Mouse (Mus musculus): ENCODE results near the gene Krt6a. TPM values are rescaled to one million over a fixed set of nuclear protein-coding genes. Genes with fewer than 3 reads are reported as not detected.
A peak's percentile ranks its signal among the peaks of the same experiment; 100 is the strongest.
"Not testable (repeated sequence)": the region's sequence is repeated elsewhere in the genome, so short reads cannot be mapped to it uniquely, and the experiment has no call there.

Gene Krt6a
- polyA plus RNA-seq, 1 experiment = not detected

GRCm38 (mm10) chr15:101712720-101713119 is 18.6 kb upstream of the Krt6a start, which contains the start of gene Krt5:
Gene Krt5, minus strand, starts transcription at chr15:101712898.
- peaks cover 14% of the 10 kb centered on the region for H3K4me1 ChIP-seq (ENCODE audit: control insufficient read depth, insufficient read depth, low read length)
- 80% methylated on average over 13 of the region's 13 CpGs for WGBS
- H3K27me3 ChIP-seq (ENCODE audit: control insufficient read depth, insufficient read depth, low read length) = no peaks in the 10 kb centered on the region; the same call in 1 of the 2 replicates
- no peak for TF ChIP-seq POLR2A (IDR thresholded peaks at IDR 0.05; ENCODE audit: borderline replicate concordance, insufficient read depth, low read length)
- no peak for TF ChIP-seq CTCF (IDR thresholded peaks at IDR 0.05; ENCODE audit: borderline replicate concordance, insufficient read depth, low read depth, low read length)
- no peak for DNase-seq
- no peak within 1 kb of the TSS for H3K27ac ChIP-seq (ENCODE audit: insufficient read depth, low read length)
- H3K4me3 ChIP-seq (replicated peaks; ENCODE audit: insufficient read depth, low read depth, low read length) = no peak within 1 kb of the TSS

DNA sequence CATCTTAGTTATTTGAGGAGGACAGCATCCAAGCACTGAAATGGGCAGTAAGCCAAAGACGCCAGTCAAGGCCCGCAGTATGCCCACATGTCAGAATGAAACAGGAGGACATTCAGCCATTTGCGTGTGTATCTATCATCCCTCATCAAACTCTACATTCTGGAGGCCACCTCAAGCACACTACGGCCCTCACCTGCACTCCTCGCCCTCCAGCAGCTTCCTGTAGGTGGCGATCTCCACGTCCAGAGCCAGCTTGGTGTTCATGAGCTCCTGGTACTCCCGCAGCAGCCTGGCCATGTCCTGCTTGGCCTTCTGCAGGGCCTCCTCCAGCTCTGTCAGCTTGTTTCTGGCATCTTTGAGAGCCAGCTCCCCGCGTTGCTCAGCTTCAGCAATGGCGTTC is 14.6 kb upstream of the Krt6a start:
- no peaks in the 10 kb centered on the region; the same call in 1 of the 2 replicates for H3K27me3 ChIP-seq (ENCODE audit: control insufficient read depth, insufficient read depth, low read length)
- DNase-seq = peak in 1 of 2 experiments; percentile 12
- WGBS = 36% methylated on average over 11 of the region's 11 CpGs
- H3K27ac ChIP-seq (ENCODE audit: insufficient read depth, low read length) = no peak overlapping the region
- TF ChIP-seq POLR2A (IDR thresholded peaks at IDR 0.05; ENCODE audit: borderline replicate concordance, insufficient read depth, low read length) (no peak), CTCF (IDR thresholded peaks at IDR 0.05; ENCODE audit: borderline replicate concordance, insufficient read depth, low read depth, low read length) (peak; percentile 16; the same call in 1 of the 2 replicates)
- no peak overlapping the region for H3K4me3 ChIP-seq (replicated peaks; ENCODE audit: insufficient read depth, low read depth, low read length)
- H3K4me1 ChIP-seq (ENCODE audit: control insufficient read depth, insufficient read depth, low read length) = peaks cover 6% of the 10 kb centered on the region

GRCm38 (mm10) chr15:101707454-101707853 is 13.3 kb upstream of the Krt6a start:
- H3K4me3 ChIP-seq (replicated peaks; ENCODE audit: insufficient read depth, low read depth, low read length) = no peak overlapping the region
- DNase-seq = no peak
- WGBS = 66% methylated on average over 9 of the region's 9 CpGs
- H3K27ac ChIP-seq (ENCODE audit: insufficient read depth, low read length) = no peak overlapping the region
- peaks cover 6% of the 10 kb centered on the region for H3K4me1 ChIP-seq (ENCODE audit: control insufficient read depth, insufficient read depth, low read length)
- TF ChIP-seq CTCF (IDR thresholded peaks at IDR 0.05; ENCODE audit: borderline replicate concordance, insufficient read depth, low read depth, low read length) (no peak), POLR2A (IDR thresholded peaks at IDR 0.05; ENCODE audit: borderline replicate concordance, insufficient read depth, low read length) (no peak)
- H3K27me3 ChIP-seq (ENCODE audit: control insufficient read depth, insufficient read depth, low read length) = no peaks in the 10 kb centered on the region; the same call in 1 of the 2 replicates

DNA sequence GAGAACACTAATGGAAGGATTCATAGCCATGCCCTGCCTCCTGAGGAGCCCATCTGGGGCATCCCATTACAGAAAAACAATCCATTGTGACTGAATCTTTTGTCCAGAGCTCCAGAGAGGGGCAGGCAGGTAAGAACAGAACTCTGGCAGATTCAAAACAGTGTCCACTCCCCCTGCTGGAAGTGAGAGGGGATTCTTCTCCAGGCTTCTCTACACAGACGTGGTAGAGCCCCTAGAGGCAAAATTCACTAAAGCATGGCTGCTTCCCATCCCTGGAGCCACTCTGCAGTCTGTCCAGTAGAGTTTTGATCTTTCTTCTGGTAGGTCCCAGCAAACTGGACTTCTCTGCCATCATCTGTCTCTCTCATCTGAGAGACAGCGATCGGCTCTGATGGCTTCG is 10.0 kb upstream of the Krt6a start:
- Histone ChIP-seq H3K4me1 (ENCODE audit: control insufficient read depth, insufficient read depth, low read length) (peaks cover 6% of the 10 kb centered on the region), H3K4me3 (replicated peaks; ENCODE audit: insufficient read depth, low read depth, low read length) (no peak overlapping the region), H3K27me3 (ENCODE audit: control insufficient read depth, insufficient read depth, low read length) (no peaks in the 10 kb centered on the region), H3K27ac (ENCODE audit: insufficient read depth, low read length) (no peak overlapping the region)
- 79% methylated on average over 4 of the region's 4 CpGs for WGBS
- no peak for DNase-seq
- TF ChIP-seq CTCF (IDR thresholded peaks at IDR 0.05; ENCODE audit: borderline replicate concordance, insufficient read depth, low read depth, low read length) = no peak
- no peak for TF ChIP-seq POLR2A (IDR thresholded peaks at IDR 0.05; ENCODE audit: borderline replicate concordance, insufficient read depth, low read length)

DNA sequence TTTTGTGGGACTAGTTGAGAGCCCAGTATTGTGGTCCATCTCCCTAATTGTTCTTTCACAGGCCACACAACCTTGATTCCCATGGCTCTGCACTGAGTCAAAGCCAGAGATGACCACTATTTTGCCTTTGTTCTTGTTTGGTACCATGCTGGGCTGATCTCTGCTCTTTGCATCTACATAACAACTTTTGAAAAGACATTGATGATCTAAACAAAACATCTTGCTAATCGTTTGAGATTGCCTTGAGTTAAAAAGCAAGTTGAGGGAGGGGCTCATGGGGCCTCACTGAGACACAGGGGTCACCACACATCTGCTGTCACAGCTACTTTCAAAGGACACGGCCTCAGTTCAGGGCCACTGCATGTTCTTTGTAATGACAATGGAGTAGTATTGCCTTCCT is 8.3 kb upstream of the Krt6a start:
- Histone ChIP-seq H3K4me1 (ENCODE audit: control insufficient read depth, insufficient read depth, low read length) (no peaks in the 10 kb centered on the region), H3K27me3 (ENCODE audit: control insufficient read depth, insufficient read depth, low read length) (no peaks in the 10 kb centered on the region), H3K4me3 (replicated peaks; ENCODE audit: insufficient read depth, low read depth, low read length) (no peak overlapping the region), H3K27ac (ENCODE audit: insufficient read depth, low read length) (no peak overlapping the region)
- DNase-seq = no peak
- TF ChIP-seq CTCF (IDR thresholded peaks at IDR 0.05; ENCODE audit: borderline replicate concordance, insufficient read depth, low read depth, low read length) = no peak
- no peak for TF ChIP-seq POLR2A (IDR thresholded peaks at IDR 0.05; ENCODE audit: borderline replicate concordance, insufficient read depth, low read length)
- 27% methylated on average over 2 of the region's 2 CpGs for WGBS

DNA sequence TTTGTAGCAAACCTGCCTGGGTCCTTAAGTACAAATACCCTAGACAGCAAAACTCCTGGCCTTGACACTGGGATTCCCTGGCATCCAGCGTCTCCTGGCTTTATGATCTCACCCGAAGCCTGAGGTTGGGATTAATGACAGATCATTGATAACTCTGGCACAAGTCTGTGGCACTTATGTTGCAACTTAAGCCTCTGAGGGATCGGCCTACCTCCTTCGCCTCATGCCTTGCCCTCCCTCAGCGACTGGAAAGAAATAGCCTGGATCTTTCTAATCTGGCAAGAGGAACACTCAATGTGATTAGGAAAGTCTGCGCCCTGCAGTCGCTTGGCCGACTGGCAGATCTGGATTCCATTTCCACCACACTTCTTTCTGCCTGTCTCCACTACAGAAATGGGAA is 5.8 kb upstream of the Krt6a start:
- TF ChIP-seq CTCF (IDR thresholded peaks at IDR 0.05; ENCODE audit: borderline replicate concordance, insufficient read depth, low read depth, low read length) (no peak), POLR2A (IDR thresholded peaks at IDR 0.05; ENCODE audit: borderline replicate concordance, insufficient read depth, low read length) (no peak)
- DNase-seq = no peak
- H3K27me3 ChIP-seq (ENCODE audit: control insufficient read depth, insufficient read depth, low read length) = no peaks in the 10 kb centered on the region
- H3K4me3 ChIP-seq (replicated peaks; ENCODE audit: insufficient read depth, low read depth, low read length) = no peak overlapping the region
- no peak overlapping the region for H3K27ac ChIP-seq (ENCODE audit: insufficient read depth, low read length)
- 73% methylated on average over 8 of the region's 8 CpGs for WGBS
- no peaks in the 10 kb centered on the region for H3K4me1 ChIP-seq (ENCODE audit: control insufficient read depth, insufficient read depth, low read length)

DNA sequence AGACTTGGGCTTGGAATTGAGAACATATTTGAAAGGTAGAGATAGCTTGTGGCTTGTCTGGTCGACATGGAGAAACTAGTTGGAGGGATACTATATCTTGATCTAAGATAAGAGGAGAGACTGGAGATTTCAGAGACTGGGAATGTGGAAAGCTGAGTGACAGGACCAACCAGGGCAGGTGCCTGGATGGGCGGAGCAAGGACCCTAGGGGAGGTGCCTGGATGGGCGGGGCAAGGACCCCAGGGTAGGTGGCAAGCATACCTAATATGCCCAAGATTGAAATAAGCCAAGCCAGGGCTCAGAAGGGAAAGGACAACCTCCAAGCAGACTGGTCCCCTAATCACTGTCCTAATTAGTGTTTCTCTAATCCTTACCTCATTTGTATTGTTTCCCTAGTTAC is 5.1 kb upstream of the Krt6a start:
- no peak overlapping the region for H3K27ac ChIP-seq (ENCODE audit: insufficient read depth, low read length)
- H3K4me3 ChIP-seq (replicated peaks; ENCODE audit: insufficient read depth, low read depth, low read length) = no peak overlapping the region
- H3K4me1 ChIP-seq (ENCODE audit: control insufficient read depth, insufficient read depth, low read length) = no peaks in the 10 kb centered on the region
- 55% methylated on average over 3 of the region's 3 CpGs for WGBS
- DNase-seq = no peak
- H3K27me3 ChIP-seq (ENCODE audit: control insufficient read depth, insufficient read depth, low read length) = no peaks in the 10 kb centered on the region
- TF ChIP-seq POLR2A (IDR thresholded peaks at IDR 0.05; ENCODE audit: borderline replicate concordance, insufficient read depth, low read length) (no peak), CTCF (IDR thresholded peaks at IDR 0.05; ENCODE audit: borderline replicate concordance, insufficient read depth, low read depth, low read length) (no peak)

- no peaks in the 10 kb centered on the region for H3K27me3 ChIP-seq (ENCODE audit: control insufficient read depth, insufficient read depth, low read length)
- H3K4me1 ChIP-seq (ENCODE audit: control insufficient read depth, insufficient read depth, low read length) = no peaks in the 10 kb centered on the region
- no peak for DNase-seq
- no peak overlapping the region for H3K27ac ChIP-seq (ENCODE audit: insufficient read depth, low read length)
- WGBS = 47% methylated on average over 8 of the region's 8 CpGs
- TF ChIP-seq POLR2A (IDR thresholded peaks at IDR 0.05; ENCODE audit: borderline replicate concordance, insufficient read depth, low read length) (no peak), CTCF (IDR thresholded peaks at IDR 0.05; ENCODE audit: borderline replicate concordance, insufficient read depth, low read depth, low read length) (no peak)
- no peak overlapping the region for H3K4me3 ChIP-seq (replicated peaks; ENCODE audit: insufficient read depth, low read depth, low read length)
Observed at GRCm38 (mm10) chr15:101697326-101698188, 3.5 kb upstream of the Krt6a start.

DNA sequence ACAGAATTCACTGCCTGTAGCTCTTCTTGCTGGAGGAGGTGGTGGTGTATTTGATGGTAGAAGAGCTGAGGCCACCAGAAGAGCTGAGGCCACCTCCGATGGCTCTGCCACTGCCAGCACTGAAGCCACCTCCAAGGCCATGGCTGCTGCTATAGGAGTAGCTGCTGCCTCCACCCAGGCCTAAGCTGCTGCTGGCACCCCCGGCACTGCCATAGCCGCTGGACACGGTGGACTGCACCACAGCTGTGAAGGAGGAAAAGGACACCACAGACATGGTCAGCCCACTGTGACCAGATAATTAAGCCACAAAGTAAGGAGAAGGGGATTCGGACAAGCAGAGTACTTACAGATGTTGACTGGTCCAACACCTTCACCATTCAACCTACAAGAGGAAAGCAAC is 3.6 kb downstream of the Krt6a start:
- H3K27ac ChIP-seq (ENCODE audit: insufficient read depth, low read length); H3K27me3 ChIP-seq (ENCODE audit: control insufficient read depth, insufficient read depth, low read length); DNase-seq; H3K4me1 ChIP-seq (ENCODE audit: control insufficient read depth, insufficient read depth, low read length); H3K4me3 ChIP-seq (replicated peaks; ENCODE audit: insufficient read depth, low read depth, low read length): not testable (repeated sequence)
- 78% methylated on average over 5 of the region's 5 CpGs for WGBS
